Mouse (Mus musculus) kidney, embryonic 15.5 days (tissue): ENCODE measurements around the gene Yme1l1. TPM values are rescaled to one million over a fixed set of nuclear protein-coding genes. Genes with fewer than 3 reads are reported as not detected.

ENCODE experiments used
- ATAC-seq: fragments of 200-750 bp; cut with Nextera tagmentation; replicated peaks from 2 replicates; pipeline ENCODE4 v1.8.0; 2017; ENCODE audit warnings: moderate TSS enrichment; ENCODE audit not compliant: low FRiP score
- H3K27ac ChIP-seq: fragments of 300-500 bp; sonication (generic); 2 replicates; pipeline ENCODE4 v1.5.1; 2015; ENCODE audit warnings: mild to moderate bottlenecking, inconsistent platforms
- H3K27me3 ChIP-seq: fragments of 300-500 bp; sonication (generic); 2 replicates; pipeline ENCODE4 v1.6.1; 2015; ENCODE audit warnings: inconsistent platforms
- H3K36me3 ChIP-seq: fragments of 300-500 bp; sonication (generic); 2 replicates; pipeline ENCODE4 v1.6.1; 2015; ENCODE audit warnings: inconsistent platforms
- H3K4me1 ChIP-seq: fragments of 300-500 bp; sonication (generic); 2 replicates; pipeline ENCODE4 v1.6.1; 2015; ENCODE audit warnings: inconsistent platforms
- H3K4me2 ChIP-seq: fragments of 300-500 bp; sonication (generic); 2 replicates; pipeline ENCODE4 v1.6.1; 2015; ENCODE audit warnings: moderate library complexity, mild to moderate bottlenecking, inconsistent platforms
- H3K4me3 ChIP-seq: fragments of 300-500 bp; sonication (generic); replicated peaks from 2 replicates; pipeline ENCODE4 v1.5.1; 2015; ENCODE audit warnings: mild to moderate bottlenecking, inconsistent platforms
- H3K9ac ChIP-seq: fragments of 300-500 bp; sonication (generic); 2 replicates; pipeline ENCODE4 v1.6.1; 2015; ENCODE audit warnings: mild to moderate bottlenecking, inconsistent platforms
- H3K9me3 ChIP-seq: fragments of 300-500 bp; sonication (generic); replicated peaks from 2 replicates; pipeline ENCODE4 v1.6.1; 2016; ENCODE audit warnings: inconsistent platforms
- whole genome bisulfite sequencing: fragments of 180-500 bp; shearing (Covaris S2); methylation state at CpG from one replicate; pipeline ENCODE4 v1.1.7; 2015; ENCODE audit warnings: mixed read lengths; 5-methylcytosine and 5-hydroxymethylcytosine counted together
- polyA plus RNA-seq: library from polyadenylated mRNA; unstranded; fragments of >200 nt; fragmentation: Nextera tagmentation; extraction: Ambion mirVana; gene quantifications from 2 replicates; pipeline ENCODE4 v1.2.1, GENCODE M21; 2015

Gene Yme1l1
- polyA plus RNA-seq, 1 experiment from 2014 or later: 73.9 TPM

DNA sequence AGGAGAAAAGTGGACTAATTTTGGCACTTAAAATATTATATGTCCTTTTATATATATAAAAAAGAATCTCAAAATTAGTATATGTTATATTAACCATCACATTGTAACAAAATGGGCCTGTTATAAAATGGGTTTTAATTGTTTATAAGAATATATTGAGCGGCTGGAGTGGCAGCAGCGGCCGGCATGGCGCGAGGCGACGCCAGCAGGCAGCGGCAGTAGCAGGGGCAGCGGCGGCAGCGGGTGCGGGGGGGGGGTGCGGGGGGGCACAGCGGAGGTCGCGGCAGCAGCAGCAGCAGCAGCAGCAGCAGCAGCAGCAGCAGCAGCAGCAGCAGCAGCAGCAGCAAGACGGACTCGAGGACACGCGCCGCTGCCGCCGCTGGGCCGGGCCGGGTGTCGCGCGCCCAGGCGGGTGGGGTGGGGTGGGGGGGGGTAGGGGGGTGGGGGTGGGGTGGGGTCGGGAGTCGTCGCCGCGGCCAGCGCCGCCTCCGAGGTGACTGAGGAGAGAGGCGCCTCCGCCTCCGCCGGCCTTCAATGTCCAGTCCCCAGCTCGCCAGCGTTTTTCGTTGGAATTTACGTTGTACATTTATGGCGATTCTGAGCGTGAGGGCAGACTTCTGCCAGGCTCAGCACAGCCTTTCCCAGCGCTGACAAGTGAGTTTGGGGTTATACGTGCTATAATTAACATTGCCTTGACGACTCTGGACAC, 78.0 kb downstream of the Yme1l1 start:
- no peaks in the 10 kb centered on the region for H3K36me3 ChIP-seq
- H3K4me2 ChIP-seq: peak overlapping the region; percentile 71
- WGBS: under 1% methylated on average over 32 of the region's 50 CpGs
- no peak overlapping the region for H3K9ac ChIP-seq
- H3K4me1 ChIP-seq: no peaks in the 10 kb centered on the region
- peaks cover 12% of the 10 kb centered on the region; the same call in 1 of the 2 replicates for H3K27me3 ChIP-seq
- no peak overlapping the region for H3K27ac ChIP-seq
- peak overlapping the region; percentile 46 for H3K4me3 ChIP-seq
- peak; percentile 79 for ATAC-seq
- H3K9me3 ChIP-seq: no peaks in the 10 kb centered on the region

Other genes starting within 250 kb of the Yme1l1 start
- 47.6 and 50.9 TPM in 2 replicates for gene Abi1, start 116.1 kb upstream of the Yme1l1 start, polyA plus RNA-seq
- gene Acbd5, start 88.2 kb upstream of the Yme1l1 start, polyA plus RNA-seq: 34.0 and 34.2 TPM in 2 replicates
- 10.6 and 10.7 TPM in 2 replicates for gene Mastl, start 345 bp upstream of the Yme1l1 start, polyA plus RNA-seq
- not detected in 2 replicates for gene 4931423N10Rik, start 51.1 kb downstream of the Yme1l1 start, polyA plus RNA-seq
- gene Nxph2, start 164.9 kb downstream of the Yme1l1 start, polyA plus RNA-seq: not detected in 2 replicates